Mouse (Mus musculus) G1E (cell line): ENCODE results near the gene Apbb1. TPM values are rescaled to one million over a fixed set of nuclear protein-coding genes. Genes with fewer than 3 reads are reported as not detected.

Experiments used
- ATAC-seq: 2 replicates; pipeline ENCODE4 v1.8.0; 2016; ENCODE audit warnings: mild to moderate bottlenecking; ENCODE audit not compliant: insufficient number of reproducible peaks, poor library complexity, low FRiP score, severe bottlenecking; ENCODE audit errors: extremely low read depth
- DNase-seq: peaks from one replicate; pipeline ENCODE4 v3.0.0; 2012; ENCODE audit warnings: low spot score
- H3K27me3 ChIP-seq: 2 replicates; pipeline ENCODE4 v1.6.1; 2012; ENCODE audit warnings: mild to moderate bottlenecking, low read length, inconsistent platforms; ENCODE audit not compliant: insufficient read depth
- H3K36me3 ChIP-seq: replicated peaks from 2 replicates; pipeline ENCODE3; 2012; ENCODE audit warnings: mild to moderate bottlenecking, inconsistent platforms
- H3K4me1 ChIP-seq: 2 replicates; pipeline ENCODE4 v1.6.1; 2012; ENCODE audit warnings: low read depth, low read length, inconsistent platforms, mixed read lengths; ENCODE audit not compliant: insufficient read depth
- H3K4me3 ChIP-seq: 2 replicates; pipeline ENCODE4 v1.5.1; 2012; ENCODE audit warnings: low read depth, mild to moderate bottlenecking, inconsistent platforms, low read length, moderate library complexity, mixed read lengths
- H3K9me3 ChIP-seq: replicated peaks from 2 replicates; pipeline ENCODE4 v1.6.1; 2012; ENCODE audit warnings: inconsistent platforms
- CTCF ChIP-seq: IDR thresholded peaks from 2 replicates; pipeline ENCODE4 v1.5.1; 2012; ENCODE audit warnings: low read depth, low read length, inconsistent platforms, mixed read lengths
- GATA1 ChIP-seq: IDR thresholded peaks from 2 replicates; pipeline ENCODE4 v1.6.1; 2012; ENCODE audit warnings: borderline replicate concordance, low read length, inconsistent platforms, mixed read lengths
- GATA2 ChIP-seq: IDR thresholded peaks from 2 replicates; pipeline ENCODE4 v1.6.1; 2012; ENCODE audit warnings: low read depth, low read length, inconsistent platforms, borderline replicate concordance
- POLR2AphosphoS5 ChIP-seq: IDR thresholded peaks from 2 replicates; pipeline ENCODE4 v1.6.1; 2012; ENCODE audit warnings: low read depth, low read length, inconsistent platforms; ENCODE audit not compliant: insufficient replicate concordance
- TAL1 ChIP-seq: conservative IDR thresholded peaks from 2 replicates; pipeline ENCODE4 v1.6.1; 2012; ENCODE audit warnings: low read depth, low read length, inconsistent platforms, mixed read lengths
- polyA plus RNA-seq: library from polyadenylated mRNA; stranded (reverse); fragments of >175 nt; gene quantifications from 2 replicates; pipeline ENCODE4 v1.2.3, GENCODE M21; 2012
- total RNA-seq, 2 experiments: library from RNA; stranded (forward) in 1 of 2; stranded (reverse) in 1 of 2; fragments of 200-1000 nt in 1 of 2; fragments of >200 nt in 1 of 2; fragmentation: Nextera tagmentation in 1 of 2; gene quantifications; 2 replicates each; pipeline ENCODE4 v1.2.3; 2014 to 2017

The Apbb1 gene
- total and polyA plus RNA-seq, 3 experiments: 0.03 to 0.27 TPM; not detected in 1

DNA sequence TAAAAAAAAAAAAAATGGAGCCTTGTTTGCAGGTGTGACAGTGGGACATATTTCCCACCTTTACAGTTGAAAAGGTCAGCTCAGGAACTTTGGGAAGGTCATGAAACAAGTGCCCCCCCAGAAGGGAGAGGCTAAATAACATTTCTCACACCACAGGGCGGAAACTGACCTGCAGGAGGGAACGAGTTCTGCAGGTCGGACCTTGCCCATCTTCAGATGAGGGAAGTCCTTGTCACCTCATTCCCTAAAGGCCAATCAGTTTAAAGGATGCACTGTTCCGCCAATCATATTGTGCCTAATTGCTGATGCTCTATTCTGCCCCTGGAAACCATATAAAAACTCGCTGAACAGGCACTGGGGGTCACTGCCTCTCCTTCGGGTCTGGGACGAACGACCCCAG is 35.5 kb downstream of the Apbb1 start:
- no peaks in the 10 kb centered on the region for H3K4me1 ChIP-seq
- H3K9me3 ChIP-seq: no peaks in the 10 kb centered on the region
- no peak for DNase-seq
- TF ChIP-seq POLR2AphosphoS5: no peak
- TF ChIP-seq TAL1: no peak
- TF ChIP-seq GATA1: no peak
- TF ChIP-seq CTCF: no peak
- TF ChIP-seq GATA2: no peak
- H3K4me3 ChIP-seq: no peak overlapping the region
- H3K36me3 ChIP-seq: no peaks in the 10 kb centered on the region
- ATAC-seq: no peak
- peaks cover 16% of the 10 kb centered on the region for H3K27me3 ChIP-seq

DNA sequence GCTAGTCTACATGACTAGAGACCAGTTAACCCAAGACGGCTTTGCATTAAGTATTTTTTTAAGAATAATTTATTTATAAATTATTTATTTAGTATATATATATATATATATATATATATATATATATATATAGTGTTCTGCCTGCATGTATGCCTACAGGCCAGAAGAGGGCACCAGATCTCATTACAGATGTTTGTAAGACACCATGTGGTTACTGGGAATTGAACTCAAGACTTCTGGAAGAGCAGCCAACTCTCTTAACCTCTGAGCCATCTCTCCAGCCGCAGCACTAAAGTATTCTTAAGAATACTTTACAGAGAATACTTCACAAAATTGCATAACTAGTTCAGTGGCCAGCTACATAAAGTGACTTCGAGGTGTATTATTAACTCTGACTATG is 47.3 kb downstream of the Apbb1 start:
- Histone ChIP-seq H3K4me1 (no peaks in the 10 kb centered on the region), H3K27me3 (no peaks in the 10 kb centered on the region), H3K9me3 (no peaks in the 10 kb centered on the region), H3K36me3 (no peaks in the 10 kb centered on the region), H3K4me3 (no peak overlapping the region)
- ATAC-seq (no peak), DNase-seq (no peak)
- TF ChIP-seq TAL1 (no peak), POLR2AphosphoS5 (no peak), GATA2 (no peak), GATA1 (no peak), CTCF (no peak)

DNA sequence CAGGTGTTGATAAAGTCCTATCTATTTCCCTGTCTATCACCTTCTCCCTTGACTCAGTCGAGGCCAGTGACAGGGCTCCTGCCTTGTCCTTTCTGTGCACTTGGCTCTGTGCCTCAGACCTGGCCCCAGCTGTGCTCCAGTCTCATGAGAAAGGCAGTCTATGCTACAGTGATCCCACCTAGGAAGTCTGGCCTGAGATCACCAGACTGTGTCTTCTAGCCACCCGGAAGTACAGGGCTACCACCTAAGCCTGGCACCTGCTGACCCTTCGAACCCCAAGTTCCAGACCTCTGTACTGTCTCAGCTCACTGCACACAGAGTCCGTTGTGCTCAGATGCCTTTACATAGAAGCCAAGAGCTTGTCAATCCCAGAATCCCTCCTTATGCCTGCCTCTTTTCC is 53.4 kb downstream of the Apbb1 start:
- no peak for TF ChIP-seq POLR2AphosphoS5
- TF ChIP-seq TAL1: no peak
- no peak for TF ChIP-seq GATA1
- no peak for TF ChIP-seq CTCF
- TF ChIP-seq GATA2: no peak
- ATAC-seq (no peak), DNase-seq (no peak)
- Histone ChIP-seq H3K4me3 (no peak overlapping the region), H3K9me3 (no peaks in the 10 kb centered on the region), H3K4me1 (no peaks in the 10 kb centered on the region), H3K36me3 (no peaks in the 10 kb centered on the region), H3K27me3 (no peaks in the 10 kb centered on the region)

DNA sequence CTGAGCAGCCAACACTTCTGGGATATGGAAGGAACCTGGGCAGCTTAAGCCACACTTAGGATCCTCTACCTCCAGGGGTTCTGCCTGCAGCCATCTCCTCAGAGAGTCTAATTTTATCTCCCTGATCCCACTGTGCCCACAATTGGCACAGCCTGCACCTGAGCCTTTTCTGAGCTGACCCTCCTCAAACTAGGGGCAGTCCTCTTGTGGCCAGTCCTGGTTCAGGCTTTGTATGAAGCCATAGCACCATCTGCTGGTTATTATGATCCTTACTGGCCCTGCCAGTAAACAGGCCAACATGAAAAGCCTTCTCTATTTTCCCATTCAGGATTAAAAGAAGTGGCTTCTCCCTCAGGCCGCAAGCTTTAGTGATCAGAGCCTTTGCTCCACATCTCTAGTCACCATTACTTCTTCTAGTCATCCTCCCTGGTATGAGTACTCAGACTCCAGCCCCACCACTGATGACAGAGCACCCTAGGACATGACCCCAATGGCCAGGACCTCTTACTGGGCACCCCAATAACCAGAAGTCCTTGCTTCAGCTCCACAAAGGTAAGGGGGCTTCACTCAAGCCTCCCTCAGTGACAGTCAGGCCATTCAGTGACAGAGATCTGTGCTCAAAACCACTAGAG is 54.0 kb downstream of the Apbb1 start:
- TF ChIP-seq POLR2AphosphoS5: no peak
- no peak for TF ChIP-seq CTCF
- no peak for TF ChIP-seq TAL1
- Histone ChIP-seq H3K9me3 (no peaks in the 10 kb centered on the region), H3K4me1 (no peaks in the 10 kb centered on the region), H3K36me3 (no peaks in the 10 kb centered on the region), H3K27me3 (no peaks in the 10 kb centered on the region), H3K4me3 (no peak overlapping the region)
- DNase-seq (no peak), ATAC-seq (no peak)

DNA sequence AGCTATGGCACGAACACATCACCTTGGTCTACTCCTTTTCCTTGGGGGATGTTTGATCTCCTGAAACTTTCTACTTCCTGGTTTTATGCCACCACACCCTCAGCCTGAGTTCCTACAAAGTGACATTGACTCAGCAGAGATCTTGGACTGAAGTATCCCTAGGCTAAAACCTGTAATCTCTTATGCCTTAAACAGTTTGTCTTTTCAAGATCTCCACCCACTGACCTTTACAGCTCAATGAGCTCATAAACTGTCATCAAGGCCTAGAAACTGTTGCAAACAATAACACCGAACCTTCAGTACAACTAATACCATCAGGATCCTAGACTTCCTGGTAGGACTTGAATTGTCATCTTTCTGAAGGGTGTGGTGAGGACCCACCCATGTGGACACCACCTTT is 57.2 kb downstream of the Apbb1 start:
- ATAC-seq: no peak
- TF ChIP-seq POLR2AphosphoS5 (no peak), TAL1 (no peak), CTCF (no peak), GATA1 (no peak), GATA2 (no peak)
- peaks cover 12% of the 10 kb centered on the region; the same call in 1 of the 2 replicates for H3K27me3 ChIP-seq
- DNase-seq: no peak
- H3K36me3 ChIP-seq: no peaks in the 10 kb centered on the region
- H3K9me3 ChIP-seq: no peaks in the 10 kb centered on the region
- H3K4me3 ChIP-seq: no peak overlapping the region
- no peaks in the 10 kb centered on the region for H3K4me1 ChIP-seq

DNA sequence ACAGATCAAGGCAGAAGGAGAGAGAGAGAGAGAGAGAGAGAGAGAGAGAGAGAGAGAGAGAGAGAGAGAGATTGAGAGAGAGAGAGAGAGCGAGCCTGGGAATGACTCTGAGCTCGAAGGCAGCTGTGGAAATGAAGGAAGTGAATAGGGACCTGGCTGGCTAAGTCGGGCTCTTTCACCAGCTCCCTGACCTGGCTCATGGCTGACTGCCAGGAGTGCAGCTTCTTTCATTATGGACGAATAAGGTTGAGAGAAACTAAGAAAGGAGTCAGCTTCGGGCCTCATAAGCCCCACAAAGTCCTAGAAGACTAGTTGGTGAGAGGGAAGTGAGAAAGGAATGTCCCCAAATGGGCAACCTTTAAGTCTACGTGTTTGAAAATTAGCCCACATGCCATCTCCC is 61.3 kb downstream of the Apbb1 start:
- Histone ChIP-seq H3K27me3 (peaks cover 12% of the 10 kb centered on the region; the same call in 1 of the 2 replicates), H3K9me3 (no peaks in the 10 kb centered on the region), H3K4me3 (no peak overlapping the region), H3K4me1 (no peaks in the 10 kb centered on the region), H3K36me3 (no peaks in the 10 kb centered on the region)
- ATAC-seq (no peak), DNase-seq (no peak)
- TF ChIP-seq GATA1: no peak
- no peak for TF ChIP-seq TAL1
- TF ChIP-seq GATA2: no peak
- TF ChIP-seq POLR2AphosphoS5: no peak
- no peak for TF ChIP-seq CTCF

DNA sequence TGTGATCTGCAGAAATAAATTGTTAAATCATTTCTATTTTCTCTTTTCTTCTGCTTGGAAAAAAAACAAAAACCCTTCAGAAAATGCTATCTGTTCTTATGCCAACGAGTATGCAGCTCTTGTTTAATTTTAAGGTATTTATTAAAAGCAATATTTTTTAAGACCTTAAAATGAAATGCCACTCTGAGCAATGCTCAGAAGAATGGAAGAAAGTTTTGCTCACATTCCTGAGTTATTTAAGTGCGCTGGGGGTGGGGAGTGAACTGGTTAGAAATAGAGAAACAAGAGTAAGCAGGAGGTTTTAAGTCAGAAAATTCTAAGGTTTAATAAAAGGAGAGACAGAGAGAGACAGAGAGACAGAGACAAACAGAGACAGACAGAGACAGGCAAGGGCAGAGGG is 61.7 kb downstream of the Apbb1 start:
- TF ChIP-seq POLR2AphosphoS5: no peak
- no peak for TF ChIP-seq GATA2
- no peak for TF ChIP-seq GATA1
- no peak for TF ChIP-seq TAL1
- TF ChIP-seq CTCF: no peak
- H3K4me3 ChIP-seq: no peak overlapping the region
- no peak for DNase-seq
- H3K4me1 ChIP-seq: no peaks in the 10 kb centered on the region
- no peak for ATAC-seq
- H3K36me3 ChIP-seq: no peaks in the 10 kb centered on the region
- peaks cover 12% of the 10 kb centered on the region; the same call in 1 of the 2 replicates for H3K27me3 ChIP-seq
- H3K9me3 ChIP-seq: no peaks in the 10 kb centered on the region
